Mouse (Mus musculus): ENCODE data around the gene 7530416G11Rik. TPM values are rescaled to one million over a fixed set of nuclear protein-coding genes. Genes with fewer than 3 reads are reported as not detected.
A peak's percentile ranks its signal among the peaks of the same experiment; 100 is the strongest.

The 7530416G11Rik gene
- polyA plus RNA-seq (2014; fragmentation: Nextera tagmentation; extraction: Ambion mirVana), result not detected in 2 replicates

- WGBS, result 81% methylated on average over 8 of the region's 8 CpGs
These were observed at the start of gene 7530416G11Rik for GRCm38 (mm10) chr15:85503127-85503526. Gene 7530416G11Rik, minus strand, starts transcription at chr15:85503227.

GRCm38 (mm10) chr15:85546500-85546899 is 43.5 kb upstream of the 7530416G11Rik start:
- H3K36me3 ChIP-seq (ENCODE audit: insufficient read depth), result no peaks in the 10 kb centered on the region
- H3K4me2 ChIP-seq, result no peak overlapping the region
- H3K9me3 ChIP-seq (ENCODE audit: low read depth, low read length), result no peaks in the 10 kb centered on the region
- DNase-seq (no peak), ATAC-seq (ENCODE audit: insufficient read depth) (no peak)
- no peak overlapping the region for H3K27ac ChIP-seq (ENCODE audit: low read depth)
- H3K4me3 ChIP-seq (ENCODE audit: low read depth, low read length), result no peak overlapping the region
- no peak for TF ChIP-seq CTCF (IDR thresholded peaks at IDR 0.05; ENCODE audit: low read depth)
- 65% methylated on average over 4 of the region's 4 CpGs for WGBS
- no peaks in the 10 kb centered on the region for H3K27me3 ChIP-seq (ENCODE audit: insufficient read depth, low read length)
- H3K9ac ChIP-seq, result no peak overlapping the region
- no peaks in the 10 kb centered on the region for H3K4me1 ChIP-seq (ENCODE audit: insufficient read depth)

More at GRCm38 (mm10) chr15:85503127-85503526, at the start of gene 7530416G11Rik:
- H3K4me1 ChIP-seq (ENCODE audit: insufficient read depth), result 0 out of 2 replicates have a peak, but pooled peaks cover 6% of the 10 kb centered on the region
- no peak within 1 kb of the TSS for H3K9ac ChIP-seq
- ATAC-seq (ENCODE audit: insufficient read depth) (no peak), DNase-seq (no peak)
- no peak within 1 kb of the TSS for H3K27ac ChIP-seq (ENCODE audit: low read depth)
- H3K4me3 ChIP-seq (ENCODE audit: low read depth, low read length), result no peak within 1 kb of the TSS
- TF ChIP-seq CTCF (IDR thresholded peaks at IDR 0.05; ENCODE audit: low read depth), result no peak
- H3K36me3 ChIP-seq (ENCODE audit: insufficient read depth), result no peaks in the 10 kb centered on the region
- no peaks in the 10 kb centered on the region for H3K9me3 ChIP-seq (ENCODE audit: low read depth, low read length)
- H3K4me2 ChIP-seq, result no peak within 1 kb of the TSS
- H3K27me3 ChIP-seq (ENCODE audit: insufficient read depth, low read length), result no peaks in the 10 kb centered on the region

- no peak for ATAC-seq (ENCODE audit: insufficient read depth)
- H3K27me3 ChIP-seq (ENCODE audit: insufficient read depth, low read length), result no peaks in the 10 kb centered on the region
- DNase-seq, result no peak
- no peak overlapping the region for H3K9ac ChIP-seq
- no peaks in the 10 kb centered on the region for H3K9me3 ChIP-seq (ENCODE audit: low read depth, low read length)
- 79% methylated on average over 5 of the region's 5 CpGs for WGBS
- no peaks in the 10 kb centered on the region for H3K4me1 ChIP-seq (ENCODE audit: insufficient read depth)
- no peaks in the 10 kb centered on the region for H3K36me3 ChIP-seq (ENCODE audit: insufficient read depth)
- TF ChIP-seq CTCF (IDR thresholded peaks at IDR 0.05; ENCODE audit: low read depth), result no peak
- H3K4me3 ChIP-seq (ENCODE audit: low read depth, low read length), result no peak overlapping the region
- no peak overlapping the region for H3K4me2 ChIP-seq
- no peak overlapping the region for H3K27ac ChIP-seq (ENCODE audit: low read depth)
These were observed 42.3 kb upstream of the 7530416G11Rik start for GRCm38 (mm10) chr15:85545369-85545768.

- 39% methylated on average over 11 of the region's 11 CpGs for WGBS
- no peaks in the 10 kb centered on the region for H3K27me3 ChIP-seq (ENCODE audit: insufficient read depth, low read length)
- H3K27ac ChIP-seq (ENCODE audit: low read depth), result no peak overlapping the region
- H3K9ac ChIP-seq, result no peak overlapping the region
- H3K4me2 ChIP-seq, result no peak overlapping the region
- ATAC-seq (ENCODE audit: insufficient read depth), result no peak
- H3K36me3 ChIP-seq (ENCODE audit: insufficient read depth), result peaks cover 4% of the 10 kb centered on the region; the same call in 1 of the 2 replicates
- H3K4me1 ChIP-seq (ENCODE audit: insufficient read depth), result 0 out of 2 replicates have a peak, but pooled peaks cover 3% of the 10 kb centered on the region
- DNase-seq, result peak; percentile 10
- no peak overlapping the region for H3K4me3 ChIP-seq (ENCODE audit: low read depth, low read length)
- no peaks in the 10 kb centered on the region for H3K9me3 ChIP-seq (ENCODE audit: low read depth, low read length)
- 0 out of 2 replicates have a peak, but pooled peaks have one; percentile 15 for TF ChIP-seq CTCF (IDR thresholded peaks at IDR 0.05; ENCODE audit: low read depth)
These were observed 35.1 kb upstream of the 7530416G11Rik start for GRCm38 (mm10) chr15:85538170-85538569.

- no peak for TF ChIP-seq CTCF (IDR thresholded peaks at IDR 0.05; ENCODE audit: low read depth)
- Histone ChIP-seq H3K9ac (no peak overlapping the region), H3K4me2 (no peak overlapping the region), H3K36me3 (ENCODE audit: insufficient read depth) (peaks cover 4% of the 10 kb centered on the region; the same call in 1 of the 2 replicates), H3K4me1 (ENCODE audit: insufficient read depth) (0 out of 2 replicates have a peak, but pooled peaks cover 3% of the 10 kb centered on the region), H3K9me3 (ENCODE audit: low read depth, low read length) (no peaks in the 10 kb centered on the region), H3K27ac (ENCODE audit: low read depth) (no peak overlapping the region), H3K27me3 (ENCODE audit: insufficient read depth, low read length) (no peaks in the 10 kb centered on the region), H3K4me3 (ENCODE audit: low read depth, low read length) (no peak overlapping the region)
- DNase-seq, result no peak
- ATAC-seq (ENCODE audit: insufficient read depth), result no peak
- WGBS, result 77% methylated on average over 25 of the region's 25 CpGs
These were observed 34.1 kb upstream of the 7530416G11Rik start for GRCm38 (mm10) chr15:85537151-85537550.

GRCm38 (mm10) chr15:85534646-85535045 is 31.6 kb upstream of the 7530416G11Rik start:
- H3K4me1 ChIP-seq (ENCODE audit: insufficient read depth), result 0 out of 2 replicates have a peak, but pooled peaks cover under 1% of the 10 kb centered on the region
- H3K9ac ChIP-seq, result no peak overlapping the region; the same call in 1 of the 2 replicates
- no peak for DNase-seq
- peak overlapping the region; percentile 42; the same call in 1 of the 2 replicates for H3K27ac ChIP-seq (ENCODE audit: low read depth)
- no peak overlapping the region for H3K4me3 ChIP-seq (ENCODE audit: low read depth, low read length)
- H3K36me3 ChIP-seq (ENCODE audit: insufficient read depth), result peaks cover 4% of the 10 kb centered on the region; the same call in 1 of the 2 replicates
- H3K27me3 ChIP-seq (ENCODE audit: insufficient read depth, low read length), result no peaks in the 10 kb centered on the region
- no peak for TF ChIP-seq CTCF (IDR thresholded peaks at IDR 0.05; ENCODE audit: low read depth)
- no peak overlapping the region for H3K4me2 ChIP-seq
- 72% methylated on average over 6 of the region's 6 CpGs for whole genome bisulfite sequencing
- no peak for ATAC-seq (ENCODE audit: insufficient read depth)
- no peaks in the 10 kb centered on the region for H3K9me3 ChIP-seq (ENCODE audit: low read depth, low read length)

GRCm38 (mm10) chr15:85534215-85534614 is 31.2 kb upstream of the 7530416G11Rik start:
- peaks cover 4% of the 10 kb centered on the region; the same call in 1 of the 2 replicates for H3K36me3 ChIP-seq (ENCODE audit: insufficient read depth)
- H3K4me2 ChIP-seq, result no peak overlapping the region
- H3K27ac ChIP-seq (ENCODE audit: low read depth), result no peak overlapping the region
- no peaks in the 10 kb centered on the region for H3K9me3 ChIP-seq (ENCODE audit: low read depth, low read length)
- H3K4me1 ChIP-seq (ENCODE audit: insufficient read depth), result 0 out of 2 replicates have a peak, but pooled peaks cover 5% of the 10 kb centered on the region
- no peak for TF ChIP-seq CTCF (IDR thresholded peaks at IDR 0.05; ENCODE audit: low read depth)
- DNase-seq (peak; percentile 49), ATAC-seq (ENCODE audit: insufficient read depth) (peak; percentile 5; the same call in 1 of the 2 replicates)
- H3K4me3 ChIP-seq (ENCODE audit: low read depth, low read length), result no peak overlapping the region
- no peak overlapping the region; the same call in 1 of the 2 replicates for H3K9ac ChIP-seq
- WGBS, result 50% methylated on average over 8 of the region's 8 CpGs
- H3K27me3 ChIP-seq (ENCODE audit: insufficient read depth, low read length), result no peaks in the 10 kb centered on the region

Data from lung, embryonic 14.5 days (tissue).